Mouse (Mus musculus): ENCODE data around the gene Tiam1. TPM values are rescaled to one million over a fixed set of nuclear protein-coding genes. Genes with fewer than 3 reads are reported as not detected.

Tiam1 gene
- polyA plus RNA-seq, 1 experiment from 2014 or later = 4.2 TPM

DNA sequence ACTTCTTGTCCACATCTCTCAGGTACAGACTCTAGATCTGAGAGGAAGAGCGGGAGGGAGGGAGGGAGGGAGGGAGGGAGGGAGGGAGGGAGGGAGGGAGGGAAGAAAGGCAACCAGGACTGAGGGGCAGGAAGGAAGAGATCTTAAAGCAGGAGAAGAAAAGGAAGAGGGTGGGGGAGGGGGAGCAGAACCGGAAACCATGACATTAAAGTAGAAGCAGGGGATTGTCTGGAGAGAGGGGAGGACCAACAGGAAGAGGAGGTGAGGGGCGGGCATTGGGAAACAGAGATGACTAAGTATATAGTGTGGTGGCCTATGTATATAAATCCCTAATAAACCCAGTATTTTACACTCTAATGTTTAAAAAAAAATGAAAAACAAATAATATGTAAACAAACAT is 34.1 kb downstream of the Tiam1 start:
- Histone ChIP-seq H3K4me1 (replicated peaks) (no peaks in the 10 kb centered on the region; the same call in 1 of the 2 replicates), H3K4me3 (replicated peaks) (no peak overlapping the region), H3K4me2 (no peak overlapping the region), H3K27ac (replicated peaks) (no peak overlapping the region), H3K9me3 (replicated peaks) (no peaks in the 10 kb centered on the region), H3K27me3 (no peaks in the 10 kb centered on the region), H3K36me3 (replicated peaks) (no peaks in the 10 kb centered on the region), H3K9ac (no peak overlapping the region)
- ATAC-seq (ENCODE audit: insufficient read depth) = no peak
- WGBS (ENCODE audit: insufficient replicate concordance) = 30% methylated on average over 2 of the region's 3 CpGs

DNA sequence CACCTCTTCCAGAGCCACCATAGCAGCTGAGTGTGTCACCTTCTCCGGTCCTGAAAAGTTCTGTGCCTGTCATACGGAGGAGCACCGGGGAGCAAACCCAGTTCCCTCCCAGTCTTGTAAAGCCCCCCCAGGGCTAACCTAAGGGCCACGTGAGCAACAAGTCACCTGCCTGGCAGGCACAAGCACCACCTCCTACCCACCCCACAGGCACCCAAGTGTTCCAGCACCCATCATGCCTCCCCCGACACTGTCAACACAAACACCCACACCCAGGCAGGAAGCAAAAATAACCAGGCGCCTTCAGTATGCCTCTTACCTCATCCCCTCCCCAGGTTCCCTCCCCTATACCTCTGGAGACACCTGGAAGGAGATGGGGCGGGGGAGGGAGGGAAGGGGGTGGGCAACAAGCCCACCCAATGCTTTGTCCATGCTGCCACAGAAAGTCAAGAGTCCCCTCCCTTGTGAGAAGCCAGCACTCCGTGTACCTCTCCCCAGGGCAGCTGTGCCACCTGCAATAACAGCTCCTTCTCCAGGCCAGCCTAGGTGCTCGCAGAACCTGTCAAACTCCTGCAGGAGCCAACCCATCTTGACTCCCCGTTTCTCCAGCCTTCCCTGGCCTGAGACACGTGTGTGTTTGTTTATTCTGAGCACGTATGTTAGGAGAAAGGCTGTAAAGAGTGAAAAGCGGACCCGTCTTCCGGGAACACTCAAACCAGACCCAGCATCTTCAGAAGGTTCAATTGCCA is 38.7 kb downstream of the Tiam1 start:
- WGBS (ENCODE audit: insufficient replicate concordance) = 63% methylated on average over 15 of the region's 15 CpGs

DNA sequence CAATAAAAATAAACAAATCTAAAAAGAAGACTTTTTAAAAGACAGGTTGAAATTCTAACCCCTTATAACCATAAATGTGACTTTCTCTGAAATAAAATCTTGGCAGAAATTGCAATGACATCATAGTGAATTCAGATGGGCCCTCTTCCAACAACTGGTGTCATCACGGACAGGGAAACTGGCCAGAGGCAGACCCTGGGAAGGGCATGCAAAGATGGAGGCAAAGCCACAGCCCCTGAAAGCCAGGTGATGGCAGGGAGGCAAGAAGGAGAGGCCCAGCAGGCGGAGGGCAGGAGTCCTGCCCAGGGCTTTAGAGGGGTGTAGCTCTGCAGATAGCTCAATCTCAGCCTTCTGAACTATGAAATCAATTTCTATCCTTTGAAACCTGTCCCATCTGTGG is 39.8 kb downstream of the Tiam1 start:
- Histone ChIP-seq H3K36me3 (replicated peaks) (no peaks in the 10 kb centered on the region), H3K9me3 (replicated peaks) (no peaks in the 10 kb centered on the region), H3K9ac (no peak overlapping the region), H3K4me3 (replicated peaks) (no peak overlapping the region), H3K4me1 (replicated peaks) (no peaks in the 10 kb centered on the region), H3K4me2 (no peak overlapping the region), H3K27ac (replicated peaks) (no peak overlapping the region), H3K27me3 (no peaks in the 10 kb centered on the region)
- no peak for ATAC-seq (ENCODE audit: insufficient read depth)
- 62% methylated on average over 2 of the region's 2 CpGs for WGBS (ENCODE audit: insufficient replicate concordance)

More for the DNA sequence above, 38.7 kb downstream of the Tiam1 start:
- Histone ChIP-seq H3K9me3 (replicated peaks) (no peaks in the 10 kb centered on the region), H3K4me2 (no peak overlapping the region), H3K36me3 (replicated peaks) (no peaks in the 10 kb centered on the region), H3K4me1 (replicated peaks) (no peaks in the 10 kb centered on the region), H3K4me3 (replicated peaks) (no peak overlapping the region), H3K27ac (replicated peaks) (no peak overlapping the region), H3K9ac (no peak overlapping the region), H3K27me3 (no peaks in the 10 kb centered on the region)
- no peak for ATAC-seq (ENCODE audit: insufficient read depth)

DNA sequence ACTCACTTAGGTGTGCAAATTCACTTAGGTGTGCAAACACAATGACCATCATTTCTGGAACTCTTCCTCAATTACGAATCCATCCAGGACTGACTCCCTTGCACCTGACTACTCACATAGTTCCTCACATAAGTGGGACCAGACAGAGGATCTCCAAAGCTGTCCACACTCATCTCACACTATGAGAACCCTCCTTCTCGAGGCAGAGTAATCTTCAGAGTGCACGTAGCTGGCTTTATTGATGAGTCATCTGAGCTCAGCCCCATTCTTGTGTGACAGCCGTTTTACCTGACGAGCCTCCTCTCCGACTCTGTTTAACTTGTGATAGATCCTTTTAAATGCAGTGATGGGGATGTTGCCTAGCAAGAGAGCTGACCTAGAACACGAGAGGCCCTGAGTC is 41.0 kb downstream of the Tiam1 start:
- WGBS (ENCODE audit: insufficient replicate concordance) = 35% methylated on average over 7 of the region's 7 CpGs
- H3K4me1 ChIP-seq (replicated peaks) = no peaks in the 10 kb centered on the region
- H3K36me3 ChIP-seq (replicated peaks) = no peaks in the 10 kb centered on the region
- H3K4me2 ChIP-seq = no peak overlapping the region
- no peaks in the 10 kb centered on the region for H3K9me3 ChIP-seq (replicated peaks)
- H3K27me3 ChIP-seq = no peaks in the 10 kb centered on the region
- no peak overlapping the region for H3K27ac ChIP-seq (replicated peaks)
- ATAC-seq (ENCODE audit: insufficient read depth) = no peak
- no peak overlapping the region for H3K9ac ChIP-seq
- no peak overlapping the region for H3K4me3 ChIP-seq (replicated peaks)

DNA sequence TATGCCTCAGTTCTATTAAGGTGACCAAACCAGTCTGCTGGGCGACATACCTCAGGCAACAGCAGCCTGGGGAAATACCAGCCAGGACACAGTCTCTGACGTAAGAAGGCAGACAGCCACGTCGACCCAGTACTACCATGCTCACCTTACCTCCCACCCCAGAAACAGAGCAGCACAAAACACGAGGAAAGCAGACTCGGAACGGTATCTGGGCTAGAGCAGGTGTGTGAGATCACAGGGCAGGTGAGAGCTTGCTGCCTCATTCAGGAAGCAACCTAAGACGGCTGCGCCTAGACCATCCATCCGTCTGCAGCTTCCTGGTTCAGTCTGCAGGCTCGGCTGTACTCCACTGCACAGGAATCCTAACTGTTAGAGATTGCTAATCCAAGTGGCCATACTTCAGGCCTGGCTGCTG is 45.4 kb downstream of the Tiam1 start:
- Histone ChIP-seq H3K36me3 (replicated peaks) (no peaks in the 10 kb centered on the region), H3K27ac (replicated peaks) (no peak overlapping the region), H3K4me3 (replicated peaks) (no peak overlapping the region), H3K4me2 (no peak overlapping the region), H3K4me1 (replicated peaks) (no peaks in the 10 kb centered on the region), H3K27me3 (no peaks in the 10 kb centered on the region), H3K9ac (no peak overlapping the region), H3K9me3 (replicated peaks) (no peaks in the 10 kb centered on the region)
- 68% methylated on average over 11 of the region's 11 CpGs for WGBS (ENCODE audit: insufficient replicate concordance)
- no peak for ATAC-seq (ENCODE audit: insufficient read depth)

DNA sequence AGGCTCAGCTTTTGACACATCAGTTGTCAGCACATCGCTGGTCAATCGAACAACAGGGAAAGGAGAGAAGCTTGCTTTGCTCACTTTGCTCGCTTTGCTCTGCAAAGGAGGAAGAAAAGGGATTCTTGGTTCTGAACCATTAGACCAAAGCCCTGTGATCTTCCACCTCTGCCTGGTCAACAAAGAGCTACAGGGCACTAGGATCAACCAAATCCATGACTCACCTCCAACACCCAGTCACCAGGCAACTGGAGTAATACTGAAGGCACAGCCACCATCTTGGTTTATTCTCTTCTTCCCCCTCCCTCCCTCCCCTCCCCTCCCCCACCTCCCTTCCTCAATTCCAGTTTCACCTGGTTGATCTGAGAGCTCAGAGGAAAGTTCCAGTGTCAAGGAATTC is 45.8 kb downstream of the Tiam1 start:
- ATAC-seq (ENCODE audit: insufficient read depth) = no peak
- 79% methylated on average over 3 of the region's 3 CpGs for WGBS (ENCODE audit: insufficient replicate concordance)

DNA sequence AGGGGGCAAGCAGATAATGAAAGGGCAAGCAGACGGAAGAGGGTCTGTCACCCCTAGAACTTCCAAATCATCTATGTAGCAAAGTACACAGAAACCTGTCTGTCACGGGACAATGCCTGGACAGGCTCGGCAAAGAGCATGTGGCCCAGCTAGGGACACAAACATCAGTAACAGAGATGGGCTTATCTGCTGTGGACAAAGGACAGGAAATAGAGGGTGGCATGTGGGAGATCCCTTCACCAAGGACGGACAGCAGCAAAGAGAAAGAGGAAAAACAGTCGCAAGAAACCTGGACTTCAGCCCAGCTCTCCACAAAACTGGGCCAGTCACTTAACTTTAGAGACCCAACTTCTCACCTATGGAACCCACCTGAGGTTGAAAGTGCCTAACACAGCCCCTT is 47.6 kb downstream of the Tiam1 start:
- H3K36me3 ChIP-seq (replicated peaks) = no peaks in the 10 kb centered on the region
- H3K4me1 ChIP-seq (replicated peaks) = 0 out of 2 replicates have a peak, but pooled peaks cover 4% of the 10 kb centered on the region
- no peak overlapping the region for H3K27ac ChIP-seq (replicated peaks)
- no peak overlapping the region for H3K4me3 ChIP-seq (replicated peaks)
- H3K4me2 ChIP-seq = no peak overlapping the region
- H3K9me3 ChIP-seq (replicated peaks) = no peaks in the 10 kb centered on the region
- H3K9ac ChIP-seq = no peak overlapping the region
- no peak for ATAC-seq (ENCODE audit: insufficient read depth)
- 19% methylated on average over 5 of the region's 5 CpGs for WGBS (ENCODE audit: insufficient replicate concordance)
- H3K27me3 ChIP-seq = no peaks in the 10 kb centered on the region

More for the DNA sequence above, 45.8 kb downstream of the Tiam1 start:
- H3K9ac ChIP-seq = no peak overlapping the region
- no peaks in the 10 kb centered on the region for H3K4me1 ChIP-seq (replicated peaks)
- H3K4me2 ChIP-seq = no peak overlapping the region
- H3K27ac ChIP-seq (replicated peaks) = no peak overlapping the region
- no peaks in the 10 kb centered on the region for H3K9me3 ChIP-seq (replicated peaks)
- no peaks in the 10 kb centered on the region for H3K36me3 ChIP-seq (replicated peaks)
- H3K27me3 ChIP-seq = no peaks in the 10 kb centered on the region
- no peak overlapping the region for H3K4me3 ChIP-seq (replicated peaks)

DNA sequence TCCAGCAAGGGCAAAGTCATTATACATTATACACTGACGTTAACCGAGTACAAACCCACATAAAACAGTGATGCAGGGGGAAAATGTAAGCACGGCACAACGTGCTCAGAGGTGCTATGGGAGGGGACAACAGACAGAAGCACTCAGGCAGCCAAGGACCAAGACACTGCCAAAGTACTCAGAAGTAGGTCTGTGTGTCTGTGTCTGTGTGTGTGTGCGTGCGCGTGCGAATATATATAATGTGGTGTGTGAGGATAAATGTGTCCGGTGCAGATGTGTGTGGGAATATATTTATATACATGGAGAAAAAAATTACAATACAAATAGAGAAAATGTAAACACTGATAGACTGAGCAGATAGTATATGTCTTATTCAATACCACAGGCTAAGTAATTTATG is 50.6 kb downstream of the Tiam1 start:
- ATAC-seq (ENCODE audit: insufficient read depth) = no peak

DNA sequence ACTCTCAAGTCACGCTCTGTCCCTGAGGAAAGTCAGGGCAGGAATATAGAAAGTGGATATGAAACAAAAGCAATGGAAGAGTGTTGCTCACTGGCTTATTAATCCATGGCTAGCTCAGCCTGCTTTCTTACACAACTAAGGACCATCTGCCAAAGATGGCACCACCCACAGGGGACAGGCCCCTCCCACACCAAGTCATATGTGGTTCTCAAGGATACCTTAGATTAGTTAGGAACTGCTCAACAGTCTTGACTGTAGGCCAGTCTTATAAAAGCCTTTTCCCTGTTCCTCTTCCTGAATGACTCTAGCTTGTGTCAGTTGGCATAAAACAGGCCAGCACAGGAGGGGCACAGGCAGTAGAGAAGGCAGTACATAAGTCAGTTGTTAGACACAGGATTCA is 51.7 kb downstream of the Tiam1 start:
- Histone ChIP-seq H3K27me3 (no peaks in the 10 kb centered on the region), H3K4me2 (no peak overlapping the region), H3K9me3 (replicated peaks) (no peaks in the 10 kb centered on the region), H3K4me3 (replicated peaks) (no peak overlapping the region), H3K36me3 (replicated peaks) (no peaks in the 10 kb centered on the region), H3K9ac (no peak overlapping the region), H3K4me1 (replicated peaks) (0 out of 2 replicates have a peak, but pooled peaks cover 7% of the 10 kb centered on the region), H3K27ac (replicated peaks) (no peak overlapping the region)
- ATAC-seq (ENCODE audit: insufficient read depth) = no peak
- 76% methylated on average over 1 of the region's 1 CpGs for WGBS (ENCODE audit: insufficient replicate concordance)

More for the DNA sequence above, 50.6 kb downstream of the Tiam1 start:
- no peak overlapping the region for H3K4me3 ChIP-seq (replicated peaks)
- H3K27me3 ChIP-seq = no peaks in the 10 kb centered on the region
- 0 out of 2 replicates have a peak, but pooled peaks cover 7% of the 10 kb centered on the region for H3K4me1 ChIP-seq (replicated peaks)
- H3K9ac ChIP-seq = no peak overlapping the region
- H3K36me3 ChIP-seq (replicated peaks) = no peaks in the 10 kb centered on the region
- no peak overlapping the region for H3K4me2 ChIP-seq
- WGBS (ENCODE audit: insufficient replicate concordance) = 75% methylated on average over 9 of the region's 9 CpGs
- H3K9me3 ChIP-seq (replicated peaks) = no peaks in the 10 kb centered on the region
- no peak overlapping the region for H3K27ac ChIP-seq (replicated peaks)

DNA sequence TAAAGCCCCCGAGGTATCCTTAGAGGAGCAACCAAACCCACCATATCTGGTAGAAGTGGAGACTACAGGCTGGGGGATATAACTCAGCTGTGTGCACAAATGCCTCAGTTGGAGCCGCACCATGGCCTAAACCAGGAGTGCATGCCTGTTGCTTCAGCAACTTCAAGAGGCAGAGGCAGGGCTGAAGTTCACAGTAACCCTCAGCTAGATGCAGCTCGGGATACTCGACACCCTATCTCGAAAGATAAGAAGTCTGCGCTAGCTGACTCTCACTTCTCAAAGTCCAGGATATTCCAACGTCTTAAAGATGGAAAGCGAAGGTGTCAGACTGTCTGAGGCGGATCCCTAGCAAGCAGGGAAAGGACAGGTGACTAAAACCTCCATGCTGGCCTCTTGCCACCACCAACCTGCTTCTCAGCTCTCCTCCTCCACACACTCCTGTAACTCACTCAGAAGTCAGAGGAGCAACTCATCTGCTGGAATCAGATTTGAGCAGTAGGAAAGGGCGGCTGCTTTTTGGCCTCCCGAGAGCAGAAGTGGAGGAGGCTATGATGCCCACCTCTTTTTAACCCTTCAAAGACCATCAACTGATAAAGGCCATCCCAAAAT is 52.4 kb downstream of the Tiam1 start:
- H3K36me3 ChIP-seq (replicated peaks) = no peaks in the 10 kb centered on the region
- no peak overlapping the region for H3K9ac ChIP-seq
- 25% methylated on average over 11 of the region's 11 CpGs for WGBS (ENCODE audit: insufficient replicate concordance)
- H3K27ac ChIP-seq (replicated peaks) = no peak overlapping the region
- H3K9me3 ChIP-seq (replicated peaks) = no peaks in the 10 kb centered on the region
- H3K4me1 ChIP-seq (replicated peaks) = 0 out of 2 replicates have a peak, but pooled peaks cover 7% of the 10 kb centered on the region
- ATAC-seq (ENCODE audit: insufficient read depth) = no peak
- no peaks in the 10 kb centered on the region for H3K27me3 ChIP-seq
- no peak overlapping the region for H3K4me3 ChIP-seq (replicated peaks)
- H3K4me2 ChIP-seq = no peak overlapping the region

DNA sequence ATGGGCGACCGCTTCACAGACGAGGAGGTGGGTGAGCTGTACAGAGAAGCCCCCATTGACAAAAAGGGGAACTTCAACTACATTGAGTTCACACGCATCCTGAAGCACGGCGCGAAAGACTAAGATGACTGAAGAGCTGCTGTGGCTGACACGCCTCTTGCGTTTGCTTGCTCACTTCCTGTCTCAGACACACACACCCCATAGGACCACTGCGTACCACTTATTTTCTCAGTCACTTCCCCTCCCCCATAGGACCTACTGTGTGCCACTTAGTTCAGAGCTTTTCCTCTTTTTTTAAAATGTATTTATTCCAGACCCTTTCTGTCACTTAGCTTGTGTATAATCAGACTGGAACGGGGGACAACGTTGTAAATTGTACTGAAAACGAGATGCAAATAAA is 53.2 kb downstream of the Tiam1 start:
- Histone ChIP-seq H3K9ac (no peak overlapping the region), H3K9me3 (replicated peaks) (no peaks in the 10 kb centered on the region), H3K27ac (replicated peaks) (no peak overlapping the region), H3K27me3 (no peaks in the 10 kb centered on the region), H3K4me1 (replicated peaks) (0 out of 2 replicates have a peak, but pooled peaks cover 7% of the 10 kb centered on the region), H3K4me3 (replicated peaks) (no peak overlapping the region), H3K36me3 (replicated peaks) (no peaks in the 10 kb centered on the region), H3K4me2 (no peak overlapping the region)
- WGBS (ENCODE audit: insufficient replicate concordance) = 37% methylated on average over 13 of the region's 13 CpGs
- no peak for ATAC-seq (ENCODE audit: insufficient read depth)
